In the genomic region with DNA sequence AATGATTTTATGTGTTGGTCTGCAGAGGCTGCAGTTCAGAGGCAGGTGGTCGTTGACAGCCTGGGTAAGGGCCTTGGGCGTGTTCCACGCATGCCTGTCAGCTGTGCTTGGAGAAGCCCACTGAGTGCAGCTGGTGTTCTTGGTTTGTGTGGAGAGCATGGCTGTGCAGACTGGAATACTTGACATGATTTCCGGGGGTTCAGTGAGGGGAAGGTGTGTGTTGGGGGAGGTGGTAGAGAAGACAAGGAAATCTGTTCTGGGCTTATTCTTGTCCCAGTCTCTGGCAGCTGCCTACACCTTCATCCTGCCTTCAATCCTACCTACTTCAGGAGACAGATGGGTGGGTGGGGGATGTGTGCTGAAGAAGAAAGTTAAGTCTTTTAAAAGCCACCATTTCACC, we compare ENCODE assay signal across 9 mouse cellular contexts. TPM values are rescaled to one million over a fixed set of nuclear protein-coding genes. Genes with fewer than 3 reads are reported as not detected.
DNase-seq lines count a peak whose midpoint lies in the region; ATAC-seq and TF ChIP-seq lines count a peak whose summit lies in the region.
"Had no signal": no experiment of that assay in that cellular context is flagged by ENCODE, and none has a peak within 500 bp of the region (broad histone marks: within the 10 kb centered on the region; RNA-seq: fewer than 3 reads in every experiment).

No protein-coding gene starts in this region.

- no peak for TF ChIP-seq CTCF in lung, postnatal 0 days (IDR thresholded peaks at IDR 0.05)
- no peak for TF ChIP-seq CTCF in olfactory bulb, adult 2 months (IDR thresholded peaks at IDR 0.05; ENCODE audit: insufficient read depth, low read depth, low read length)

- TF ChIP-seq EP300 in lung, postnatal 0 days (IDR thresholded peaks at IDR 0.05), result no peak

- no peak for ATAC-seq in lung, postnatal 0 days
- ATAC-seq in hindbrain, embryonic 16.5 days, result no peak

- H3K27ac ChIP-seq in lung, postnatal 0 days (ENCODE audit: low read length), result 0 out of 2 replicates have a peak overlapping the region, but pooled peaks have one; percentile 15
- H3K27ac ChIP-seq in hindbrain, embryonic 16.5 days (ENCODE audit: low read depth, low read length), result peak overlapping the region; percentile 42; the same call in 1 of the 2 replicates
- H3K27ac ChIP-seq in olfactory bulb, adult 2 months (ENCODE audit: insufficient read depth, low read depth, low read length), result peak overlapping the region; percentile 43; the same call in 1 of the 2 replicates

- TF ChIP-seq POLR2A in olfactory bulb, adult 2 months (IDR thresholded peaks at IDR 0.05; ENCODE audit: insufficient read depth, low read depth, low read length), result no peak

- peaks cover 40% of the 10 kb centered on the region for H3K4me1 ChIP-seq in lung, postnatal 0 days (ENCODE audit: insufficient read depth, low read depth, low read length)
- peaks cover 56% of the 10 kb centered on the region for H3K4me1 ChIP-seq in hindbrain, embryonic 16.5 days (ENCODE audit: control insufficient read depth, insufficient read depth, low read depth, low read length)
- H3K4me1 ChIP-seq in olfactory bulb, adult 2 months (ENCODE audit: control insufficient read depth, insufficient read depth, low read length), result peaks cover 54% of the 10 kb centered on the region

- no peak overlapping the region for H3K9ac ChIP-seq in lung, postnatal 0 days (replicated peaks; ENCODE audit: low read depth)
- H3K9ac ChIP-seq in hindbrain, embryonic 16.5 days (ENCODE audit: low read depth, low read length), result no peak overlapping the region

- WGBS in lung, postnatal 0 days, result 44% methylated on average over 4 of the region's 4 CpGs
- WGBS in hindbrain, embryonic 16.5 days, result 53% methylated on average over 4 of the region's 4 CpGs
- 25% methylated on average over 4 of the region's 4 CpGs for WGBS in olfactory bulb, adult 2 months

- H3K27me3 ChIP-seq in lung, postnatal 0 days (replicated peaks; ENCODE audit: insufficient read depth, low read length), result no peaks in the 10 kb centered on the region
- H3K27me3 ChIP-seq in hindbrain, embryonic 16.5 days (replicated peaks; ENCODE audit: control insufficient read depth, insufficient read depth, low read length), result no peaks in the 10 kb centered on the region

- no peak overlapping the region for H3K4me2 ChIP-seq in lung, postnatal 0 days (replicated peaks; ENCODE audit: low read depth, low read length)
- no peak overlapping the region for H3K4me2 ChIP-seq in hindbrain, embryonic 16.5 days (ENCODE audit: low read length)

- H3K4me3 ChIP-seq in lung, postnatal 0 days (ENCODE audit: low read depth, low read length), result no peak overlapping the region
- no peak overlapping the region for H3K4me3 ChIP-seq in hindbrain, embryonic 16.5 days (ENCODE audit: low read length)
- no peak overlapping the region for H3K4me3 ChIP-seq in olfactory bulb, adult 2 months (ENCODE audit: insufficient read depth, low read depth, low read length)

- H3K36me3 ChIP-seq in lung, postnatal 0 days (ENCODE audit: insufficient read depth, low read length), result no peaks in the 10 kb centered on the region
- H3K36me3 ChIP-seq in hindbrain, embryonic 16.5 days (ENCODE audit: control insufficient read depth, insufficient read depth, low read length), result no peaks in the 10 kb centered on the region

- peak; percentile 46 for DNase-seq in cerebellum, adult 9-10 months
- no peak for DNase-seq in cerebellum, adult 9-11 months
- no peak for DNase-seq in lung, postnatal 0 days (ENCODE audit: low spot score)
- no peak for DNase-seq in lung, postnatal 10 days
- no peak for DNase-seq in gastrocnemius, adult 18-20 months (ENCODE audit: low spot score)
- no peak for DNase-seq in spleen, adult 12 weeks (ENCODE audit: low spot score)
- DNase-seq: heart, postnatal 36 days had no signal

- no peaks in the 10 kb centered on the region for H3K9me3 ChIP-seq in lung, postnatal 0 days (ENCODE audit: low read length)
- H3K9me3 ChIP-seq in hindbrain, embryonic 16.5 days (ENCODE audit: control insufficient read depth, low read length), result no peaks in the 10 kb centered on the region

RNA-seq across cellular contexts. Expression of gene Akt2, which starts 10.3 kb away (rescaled TPM):
- polyA plus RNA-seq in lung, postnatal 0 days (2015; fragmentation: Nextera tagmentation; extraction: Ambion mirVana), result 64.1 and 72.9 TPM in 2 replicates
- 63.0 and 72.9 TPM in 2 replicates for polyA plus RNA-seq in hindbrain, embryonic 16.5 days (2015; fragmentation: Nextera tagmentation; extraction: Ambion mirVana)
- polyA plus RNA-seq in olfactory bulb, adult 2 months (2012; ENCODE audit: insufficient read depth, insufficient read length, low replicate concordance, missing spikeins), result not detected in 2 replicates
- total RNA-seq in gastrocnemius, adult 18-20 months (2021), result 100 to 1,000 TPM; 171 to 178 TPM

RNA-seq across cellular contexts. Expression of gene 2310022A10Rik, which starts 48.6 kb away (rescaled TPM):
- 10.5 and 12.3 TPM in 2 replicates for polyA plus RNA-seq in lung, postnatal 0 days (2015; fragmentation: Nextera tagmentation; extraction: Ambion mirVana)
- 33.7 and 35.7 TPM in 2 replicates for polyA plus RNA-seq in hindbrain, embryonic 16.5 days (2015; fragmentation: Nextera tagmentation; extraction: Ambion mirVana)
- polyA plus RNA-seq in olfactory bulb, adult 2 months (2012; ENCODE audit: insufficient read depth, insufficient read length, low replicate concordance, missing spikeins), result not detected in 2 replicates
- total RNA-seq in gastrocnemius, adult 18-20 months (2021), result 100 to 1,000 TPM; 103 to 116 TPM

RNA-seq across cellular contexts. Expression of gene Pld3, which starts 48.6 kb away (rescaled TPM):
- 92.4 and 94.5 TPM in 2 replicates for polyA plus RNA-seq in lung, postnatal 0 days (2015; fragmentation: Nextera tagmentation; extraction: Ambion mirVana)
- polyA plus RNA-seq in hindbrain, embryonic 16.5 days (2015; fragmentation: Nextera tagmentation; extraction: Ambion mirVana), result 231 and 263 TPM in 2 replicates
- not detected in 2 replicates for polyA plus RNA-seq in olfactory bulb, adult 2 months (2012; ENCODE audit: insufficient read depth, insufficient read length, low replicate concordance, missing spikeins)
- 10 to 100 TPM; 15.1 to 16.1 TPM for total RNA-seq in gastrocnemius, adult 18-20 months (2021)

RNA-seq across cellular contexts. Expression of gene Ttc9b, which starts 52.1 kb away (rescaled TPM):
- polyA plus RNA-seq in lung, postnatal 0 days (2015; fragmentation: Nextera tagmentation; extraction: Ambion mirVana), result 0.12 TPM in 1 of 2 replicates, not detected in the other
- polyA plus RNA-seq in hindbrain, embryonic 16.5 days (2015; fragmentation: Nextera tagmentation; extraction: Ambion mirVana), result 86.2 and 99.1 TPM in 2 replicates
- not detected in 2 replicates for polyA plus RNA-seq in olfactory bulb, adult 2 months (2012; ENCODE audit: insufficient read depth, insufficient read length, low replicate concordance, missing spikeins)
- total RNA-seq in gastrocnemius, adult 18-20 months (2021), result not detected
- total RNA-seq: heart, postnatal 36 days had no signal

Comparison
In these comparisons a context has a peak if more than half of its experiments do, and no peak if none do; other contexts are left out.
1. RNA of gene 2310022A10Rik, which starts 48.6 kb away (polyA plus RNA-seq): 33.7 to 35.7 TPM in hindbrain, embryonic 16.5 days and 10.5 to 12.3 TPM in lung, postnatal 0 days; not detected in olfactory bulb, adult 2 months; every median in the first group is over 10 times any median in the second.
2. RNA of gene Pld3, which starts 48.6 kb away (polyA plus RNA-seq): 231 to 263 TPM in hindbrain, embryonic 16.5 days and 92.4 to 94.5 TPM in lung, postnatal 0 days; not detected in olfactory bulb, adult 2 months; every median in the first group is over 10 times any median in the second.
3. Peak in every context shown above with its lines, with median percentiles within 50 percentile points of each other: H3K27ac ChIP-seq.